Mouse (Mus musculus) stomach, postnatal 0 days (tissue): ENCODE data around the gene Kng2. TPM values are rescaled to one million over a fixed set of nuclear protein-coding genes. Genes with fewer than 3 reads are reported as not detected.
"Not testable (repeated sequence)": the region's sequence is repeated elsewhere in the genome, so short reads cannot be mapped to it uniquely, and the experiment has no call there.

Experiments
- ATAC-seq: fragments of 200-750 bp; cut with Nextera tagmentation; 2 replicates; pipeline ENCODE4 v1.8.0; 2017; ENCODE audit not compliant: low FRiP score, low TSS enrichment
- DNase-seq: peaks from one replicate; pipeline ENCODE4 v3.0.0-alpha.2; 2016; ENCODE audit warnings: low spot score
- H3K27ac ChIP-seq: fragments of 300-500 bp; sonication (generic); replicated peaks from 2 replicates; pipeline ENCODE4 v1.5.1; 2014; ENCODE audit warnings: mild to moderate bottlenecking, control low read depth
- H3K27me3 ChIP-seq: fragments of 300-500 bp; sonication (generic); 2 replicates; pipeline ENCODE4 v1.6.1; 2014; ENCODE audit warnings: low read length; ENCODE audit not compliant: control insufficient read depth, insufficient read depth
- H3K36me3 ChIP-seq: fragments of 300-500 bp; sonication (generic); 2 replicates; pipeline ENCODE4 v1.6.1; 2014; ENCODE audit warnings: low read length, mixed read lengths; ENCODE audit not compliant: control insufficient read depth, insufficient read depth
- H3K4me1 ChIP-seq: fragments of 300-500 bp; sonication (generic); replicated peaks from 2 replicates; pipeline ENCODE4 v1.6.1; 2014; ENCODE audit warnings: antibody characterized with exemption; ENCODE audit not compliant: control insufficient read depth, insufficient read depth
- H3K4me2 ChIP-seq: fragments of 300-500 bp; sonication (generic); replicated peaks from 2 replicates; pipeline ENCODE4 v1.6.1; 2014; ENCODE audit warnings: low read depth, mild to moderate bottlenecking, control low read depth, moderate library complexity
- H3K4me3 ChIP-seq: fragments of 300-500 bp; sonication (generic); 2 replicates; pipeline ENCODE4 v1.5.1; 2014; ENCODE audit warnings: low read depth, low read length, control low read depth
- H3K9ac ChIP-seq: fragments of 300-500 bp; sonication (generic); 2 replicates; pipeline ENCODE4 v1.6.1; 2014; ENCODE audit warnings: mild to moderate bottlenecking, low read length, control low read depth, mixed read lengths
- H3K9me3 ChIP-seq: fragments of 300-500 bp; sonication (generic); 2 replicates; pipeline ENCODE4 v1.6.1; 2016; ENCODE audit warnings: low read length; ENCODE audit not compliant: control insufficient read depth
- CTCF ChIP-seq: IDR thresholded peaks from 2 replicates; pipeline ENCODE4 v1.5.1; 2016; ENCODE audit warnings: antibody characterized with exemption, low read depth, mild to moderate bottlenecking, moderate library complexity
- EP300 ChIP-seq: optimal IDR thresholded peaks from 2 replicates; pipeline ENCODE3; 2016; ENCODE audit warnings: antibody characterized with exemption
- WGBS: fragments of 180-500 bp; shearing (Covaris S2); extraction: QIAGEN DNeasy Blood & Tissue Kit; methylation state at CpG from one replicate; pipeline ENCODE4 v1.1.7; 2014; 5-methylcytosine and 5-hydroxymethylcytosine counted together
- polyA plus RNA-seq: library from polyadenylated mRNA; unstranded; fragments of >200 nt; fragmentation: Nextera tagmentation; extraction: Ambion mirVana; gene quantifications from 2 replicates; pipeline ENCODE4 v1.2.1, GENCODE M21; 2015

Kng2 gene
- polyA plus RNA-seq, 1 experiment from 2014 or later = 0.96 TPM

GRCm38 (mm10) chr16:22953069-22953468 lies 76.2 kb downstream of the Kng2 start:
- H3K36me3 ChIP-seq = no peaks in the 10 kb centered on the region

GRCm38 (mm10) chr16:22950840-22951395 lies 78.4 kb downstream of the Kng2 start, which contains the start of gene Hrg:
TSS of gene Hrg (plus strand) at chr16:22951072.
- WGBS = 90% methylated on average over 6 of the region's 6 CpGs
- ATAC-seq (no peak), DNase-seq (no peak)
- H3K9ac ChIP-seq = no peak within 1 kb of the TSS
- H3K4me3 ChIP-seq = no peak within 1 kb of the TSS
- H3K27ac ChIP-seq = no peak within 1 kb of the TSS
- no peaks in the 10 kb centered on the region for H3K36me3 ChIP-seq
- no peaks in the 10 kb centered on the region for H3K4me1 ChIP-seq
- no peaks in the 10 kb centered on the region for H3K9me3 ChIP-seq
- no peak within 1 kb of the TSS for H3K4me2 ChIP-seq
- TF ChIP-seq EP300 (no peak), CTCF (no peak)
- no peaks in the 10 kb centered on the region for H3K27me3 ChIP-seq

More at GRCm38 (mm10) chr16:22953069-22953468, 76.2 kb downstream of the Kng2 start:
- Histone ChIP-seq H3K27ac (no peak overlapping the region), H3K4me1 (no peaks in the 10 kb centered on the region), H3K4me3 (no peak overlapping the region), H3K9ac (no peak overlapping the region), H3K4me2 (no peak overlapping the region), H3K27me3 (no peaks in the 10 kb centered on the region), H3K9me3 (no peaks in the 10 kb centered on the region)
- ATAC-seq = no peak
- no peak for DNase-seq
- 29% methylated on average over 4 of the region's 4 CpGs for WGBS
- TF ChIP-seq EP300 (no peak), CTCF (peak; percentile 59)

GRCm38 (mm10) chr16:22947371-22947770 lies 81.9 kb downstream of the Kng2 start:
- H3K4me3 ChIP-seq = no peak overlapping the region
- H3K36me3 ChIP-seq = no peaks in the 10 kb centered on the region
- DNase-seq (no peak), ATAC-seq (no peak)
- H3K9me3 ChIP-seq = no peaks in the 10 kb centered on the region
- no peak overlapping the region for H3K4me2 ChIP-seq
- H3K27me3 ChIP-seq = no peaks in the 10 kb centered on the region
- H3K27ac ChIP-seq = no peak overlapping the region
- no peak for TF ChIP-seq CTCF
- no peak for TF ChIP-seq EP300
- no peak overlapping the region for H3K9ac ChIP-seq
- WGBS = 85% methylated on average over 2 of the region's 2 CpGs
- H3K4me1 ChIP-seq = no peaks in the 10 kb centered on the region

- H3K36me3 ChIP-seq, H3K27me3 ChIP-seq, H3K4me3 ChIP-seq, H3K4me1 ChIP-seq, DNase-seq, H3K4me2 ChIP-seq, H3K9ac ChIP-seq, H3K9me3 ChIP-seq, H3K27ac ChIP-seq: not testable (repeated sequence)
- ATAC-seq = peak; percentile 74; the same call in 1 of the 2 replicates
These were observed 87.3 kb downstream of the Kng2 start for GRCm38 (mm10) chr16:22941825-22942476.

- Histone ChIP-seq H3K4me3 (no peak overlapping the region), H3K4me2 (no peak overlapping the region), H3K36me3 (no peaks in the 10 kb centered on the region), H3K9me3 (no peaks in the 10 kb centered on the region), H3K27ac (no peak overlapping the region), H3K27me3 (no peaks in the 10 kb centered on the region), H3K4me1 (no peaks in the 10 kb centered on the region), H3K9ac (no peak overlapping the region)
- WGBS = 78% methylated on average over 8 of the region's 8 CpGs
- no peak for TF ChIP-seq CTCF
- no peak for TF ChIP-seq EP300
- DNase-seq = no peak
- ATAC-seq = no peak
These were observed 90.1 kb downstream of the Kng2 start for GRCm38 (mm10) chr16:22939120-22939695.

- Histone ChIP-seq H3K4me2 (no peak overlapping the region), H3K27ac (no peak overlapping the region), H3K4me1 (no peaks in the 10 kb centered on the region), H3K9ac (no peak overlapping the region), H3K36me3 (no peaks in the 10 kb centered on the region), H3K9me3 (no peaks in the 10 kb centered on the region), H3K27me3 (no peaks in the 10 kb centered on the region), H3K4me3 (no peak overlapping the region)
- TF ChIP-seq EP300 = no peak
- TF ChIP-seq CTCF = no peak
- WGBS = 69% methylated on average over 2 of the region's 2 CpGs
- ATAC-seq (no peak), DNase-seq (no peak)
These were observed 90.7 kb downstream of the Kng2 start for GRCm38 (mm10) chr16:22938541-22938940.
